In genomic region chr8:88512094-88512794, GRCm38 (mm10) we compare ENCODE assay signal across 10 mouse cellular contexts. TPM values are rescaled to one million over a fixed set of nuclear protein-coding genes. Genes with fewer than 3 reads are reported as not detected.
DNase-seq lines count a peak whose midpoint lies in the region; ATAC-seq lines count a peak whose summit lies in the region.
"Had no signal": no experiment of that assay in that cellular context is flagged by ENCODE, and none has a peak within 500 bp of the region (broad histone marks: within the 10 kb centered on the region; RNA-seq: fewer than 3 reads in every experiment).

No protein-coding gene starts in this region.

- H3K4me2 ChIP-seq in forebrain, embryonic 11.5 days (ENCODE audit: low read depth, low read length, severe bottlenecking): peak overlapping the region; percentile 11; the same call in 1 of the 2 replicates
- peak overlapping the region; percentile 30 for H3K4me2 ChIP-seq in limb, embryonic 13.5 days (replicated peaks)

- H3K9ac ChIP-seq in forebrain, embryonic 11.5 days (ENCODE audit: low read length): no peak overlapping the region
- H3K9ac ChIP-seq in limb, embryonic 13.5 days: 0 out of 2 replicates have a peak overlapping the region, but pooled peaks have one; percentile 19

- H3K27ac ChIP-seq in forebrain, embryonic 11.5 days (ENCODE audit: low read depth, low read length): peak overlapping the region; percentile 43; the same call in 1 of the 2 replicates
- no peak overlapping the region for H3K27ac ChIP-seq in limb, embryonic 13.5 days

- DNase-seq in left cerebral cortex, postnatal 4 days: peak; percentile 84
- no peak for DNase-seq in left cerebral cortex, adult 18-20 months (ENCODE audit: low spot score in 2 of 2)
- peak; percentile 72 for DNase-seq in forebrain, embryonic 11.5 days (ENCODE audit: low spot score)
- peak; percentile 18 for DNase-seq in right cerebral cortex, postnatal 25 days
- DNase-seq in urinary bladder, adult 2 months (ENCODE audit: low spot score): no peak
- no peak for DNase-seq in gastrocnemius, postnatal 25 days
- DNase-seq in kidney, postnatal 4 days: no peak
- DNase-seq: heart, postnatal 10 days had no signal

- peaks cover 5% of the 10 kb centered on the region; the same call in 1 of the 2 replicates for H3K4me1 ChIP-seq in forebrain, embryonic 11.5 days (replicated peaks; ENCODE audit: control insufficient read depth, insufficient read depth, low read length)
- peaks cover 11% of the 10 kb centered on the region for H3K4me1 ChIP-seq in limb, embryonic 13.5 days
- H3K4me1 ChIP-seq: megakaryocyte, embryonic 14.5 days had no signal

- peak; percentile 76 for ATAC-seq in forebrain, embryonic 11.5 days (replicated peaks; ENCODE audit: low FRiP score)
- no peak for ATAC-seq in limb, embryonic 13.5 days (ENCODE audit: low FRiP score, low read depth)

- H3K4me3 ChIP-seq in forebrain, embryonic 11.5 days (ENCODE audit: low read depth, low read length): no peak overlapping the region
- H3K4me3 ChIP-seq in limb, embryonic 13.5 days: no peak overlapping the region
- H3K4me3 ChIP-seq: megakaryocyte, embryonic 14.5 days had no signal

- no peaks in the 10 kb centered on the region for H3K9me3 ChIP-seq in forebrain, embryonic 11.5 days (ENCODE audit: control insufficient read depth, low read length)
- H3K9me3 ChIP-seq in limb, embryonic 13.5 days: peaks cover 8% of the 10 kb centered on the region; the same call in 1 of the 2 replicates

- intact Hi-C loops in left cerebral cortex, postnatal 4 days (cut with DNase I): no loop called here

- H3K36me3 ChIP-seq in forebrain, embryonic 11.5 days (ENCODE audit: control insufficient read depth, insufficient read depth, low read length): no peaks in the 10 kb centered on the region
- H3K36me3 ChIP-seq in limb, embryonic 13.5 days: no peaks in the 10 kb centered on the region

- WGBS in forebrain, embryonic 11.5 days: 3% methylated on average over 15 of the region's 15 CpGs
- 8% methylated on average over 15 of the region's 15 CpGs for WGBS in limb, embryonic 13.5 days

- peaks cover 2% of the 10 kb centered on the region; the same call in 1 of the 2 replicates for H3K27me3 ChIP-seq in forebrain, embryonic 11.5 days (ENCODE audit: control insufficient read depth, insufficient read depth, low read length)
- H3K27me3 ChIP-seq in limb, embryonic 13.5 days: peaks cover 36% of the 10 kb centered on the region

RNA-seq across cellular contexts. Expression of gene Nkd1, which starts 8.9 kb away (rescaled TPM):
- total RNA-seq in left cerebral cortex, postnatal 4 days (2021): 10 to 100 TPM; 22.5 to 25.7 TPM
- 10 to 100 TPM; 13.0 to 13.8 TPM for total RNA-seq in left cerebral cortex, adult 18-20 months (2021)
- 63.0 and 71.5 TPM in 2 replicates for polyA plus RNA-seq in forebrain, embryonic 11.5 days (2014; fragmentation: Nextera tagmentation; extraction: Ambion mirVana)
- polyA plus RNA-seq in limb, embryonic 13.5 days (2015; fragmentation: Nextera tagmentation; extraction: Ambion mirVana): 58.4 and 64.2 TPM in 2 replicates
- 65.2 and 90.3 TPM in 2 replicates for polyA plus RNA-seq in urinary bladder, adult 2 months (2012; rRNA removed)
- total RNA-seq in gastrocnemius, postnatal 25 days (2021): 1 to 10 TPM; 1.5 to 2.5 TPM

Comparison
In these comparisons a context has a peak if more than half of its experiments do, and no peak if none do; other contexts are left out.
1. DNase-seq: peak in left cerebral cortex, postnatal 4 days (single experiment), forebrain, embryonic 11.5 days (single experiment) and right cerebral cortex, postnatal 25 days (single experiment); none in left cerebral cortex, adult 18-20 months (0 of 2), urinary bladder, adult 2 months (single experiment), gastrocnemius, postnatal 25 days (single experiment) and kidney, postnatal 4 days (0 of 2).
2. RNA of gene Nkd1, which starts 8.9 kb away (total RNA-seq): 22.5 to 25.7 TPM in left cerebral cortex, postnatal 4 days and 13.0 to 13.8 TPM in left cerebral cortex, adult 18-20 months; 1.5 to 2.5 TPM in gastrocnemius, postnatal 25 days; every median in the first group is over 4 times any median in the second.